Mouse (Mus musculus) midbrain, embryonic 16.5 days (tissue): ENCODE measurements around the gene Elf1. TPM values are rescaled to one million over a fixed set of nuclear protein-coding genes. Genes with fewer than 3 reads are reported as not detected.

Experiments
- ATAC-seq: fragments of 200-750 bp; cut with Nextera tagmentation; 2 replicates; pipeline ENCODE4 v1.8.0; 2017; ENCODE audit warnings: moderate TSS enrichment
- H3K27ac ChIP-seq: fragments of 300-500 bp; sonication (generic); 2 replicates; pipeline ENCODE4 v1.5.1; 2014; ENCODE audit warnings: mild to moderate bottlenecking, low read length, mixed read lengths
- H3K27me3 ChIP-seq: fragments of 300-500 bp; sonication (generic); 2 replicates; pipeline ENCODE4 v1.6.1; 2014; ENCODE audit warnings: low read depth, low read length, mixed read lengths; ENCODE audit not compliant: control insufficient read depth, insufficient read depth
- H3K36me3 ChIP-seq: fragments of 300-500 bp; sonication (generic); 2 replicates; pipeline ENCODE4 v1.6.1; 2014; ENCODE audit warnings: mild to moderate bottlenecking, low read length, moderate library complexity, mixed read lengths; ENCODE audit not compliant: control insufficient read depth, insufficient read depth
- H3K4me1 ChIP-seq: fragments of 300-500 bp; sonication (generic); 2 replicates; pipeline ENCODE4 v1.6.1; 2014; ENCODE audit warnings: mild to moderate bottlenecking, low read length, mixed read lengths; ENCODE audit not compliant: control insufficient read depth, insufficient read depth
- H3K4me2 ChIP-seq: fragments of 300-500 bp; sonication (generic); 2 replicates; pipeline ENCODE4 v1.6.1; 2014; ENCODE audit warnings: mild to moderate bottlenecking, low read length, mixed read lengths
- H3K4me3 ChIP-seq: fragments of 300-500 bp; sonication (generic); 2 replicates; pipeline ENCODE4 v1.5.1; 2014; ENCODE audit warnings: low read depth, mild to moderate bottlenecking, low read length, moderate library complexity, mixed read lengths
- H3K9ac ChIP-seq: fragments of 300-500 bp; sonication (generic); 2 replicates; pipeline ENCODE4 v1.6.1; 2014; ENCODE audit warnings: low read depth, low read length, mixed read lengths
- H3K9me3 ChIP-seq: fragments of 300-500 bp; sonication (generic); replicated peaks from 2 replicates; pipeline ENCODE4 v1.6.1; 2014; ENCODE audit warnings: mild to moderate bottlenecking, low read length, mixed read lengths; ENCODE audit not compliant: control insufficient read depth, poor library complexity, severe bottlenecking
- WGBS: fragments of 180-500 bp; shearing (Covaris S2); extraction: QIAGEN DNeasy Blood & Tissue Kit; methylation state at CpG from one replicate; pipeline ENCODE4 v1.1.7; 2014; 5-methylcytosine and 5-hydroxymethylcytosine counted together
- polyA plus RNA-seq: library from polyadenylated mRNA; unstranded; fragments of >200 nt; fragmentation: Nextera tagmentation; extraction: Ambion mirVana; gene quantifications from 2 replicates; pipeline ENCODE4 v1.2.1, GENCODE M21; 2015

The Elf1 gene
- polyA plus RNA-seq, 1 experiment from 2014 or later: 2.0 TPM

GRCm38 (mm10) chr14:79589401-79589800 is 108.4 kb downstream of the Elf1 start:
- Histone ChIP-seq H3K9ac (no peak overlapping the region), H3K4me2 (peak overlapping the region; percentile 83), H3K9me3 (no peaks in the 10 kb centered on the region), H3K27me3 (no peaks in the 10 kb centered on the region), H3K4me1 (peaks cover 19% of the 10 kb centered on the region), H3K27ac (no peak overlapping the region), H3K4me3 (no peak overlapping the region), H3K36me3 (no peaks in the 10 kb centered on the region)
- no peak for ATAC-seq
- WGBS: 91% methylated on average over 6 of the region's 6 CpGs

DNA sequence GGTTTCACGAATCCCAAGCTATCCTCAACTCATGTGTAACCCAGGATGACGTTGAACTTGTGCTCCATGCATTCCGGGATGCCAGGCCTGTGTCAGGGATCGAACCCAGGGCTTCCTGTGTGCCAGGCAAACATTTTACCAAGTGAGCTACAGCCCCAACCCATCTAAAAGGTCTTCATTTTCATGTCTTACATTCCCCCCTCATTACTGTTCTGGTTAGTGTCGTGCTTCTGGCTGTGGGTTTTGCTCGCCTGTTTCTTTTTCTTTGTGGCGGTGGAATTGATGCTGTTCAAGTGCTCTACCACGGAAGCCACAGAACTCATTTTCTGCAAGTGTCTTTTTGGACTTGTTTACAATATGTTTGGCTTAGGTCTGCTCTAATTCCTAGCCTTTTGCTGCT is 109.9 kb downstream of the Elf1 start:
- no peak overlapping the region for H3K27ac ChIP-seq
- WGBS: 94% methylated on average over 8 of the region's 8 CpGs
- peaks cover 19% of the 10 kb centered on the region for H3K4me1 ChIP-seq
- H3K4me2 ChIP-seq: no peak overlapping the region
- no peaks in the 10 kb centered on the region for H3K27me3 ChIP-seq
- no peak overlapping the region for H3K4me3 ChIP-seq
- no peaks in the 10 kb centered on the region for H3K9me3 ChIP-seq
- H3K36me3 ChIP-seq: no peaks in the 10 kb centered on the region; the same call in 1 of the 2 replicates
- ATAC-seq: no peak
- H3K9ac ChIP-seq: no peak overlapping the region

GRCm38 (mm10) chr14:79591611-79592010 is 110.6 kb downstream of the Elf1 start:
- H3K4me3 ChIP-seq: no peak overlapping the region
- 90% methylated on average over 2 of the region's 2 CpGs for WGBS

DNA sequence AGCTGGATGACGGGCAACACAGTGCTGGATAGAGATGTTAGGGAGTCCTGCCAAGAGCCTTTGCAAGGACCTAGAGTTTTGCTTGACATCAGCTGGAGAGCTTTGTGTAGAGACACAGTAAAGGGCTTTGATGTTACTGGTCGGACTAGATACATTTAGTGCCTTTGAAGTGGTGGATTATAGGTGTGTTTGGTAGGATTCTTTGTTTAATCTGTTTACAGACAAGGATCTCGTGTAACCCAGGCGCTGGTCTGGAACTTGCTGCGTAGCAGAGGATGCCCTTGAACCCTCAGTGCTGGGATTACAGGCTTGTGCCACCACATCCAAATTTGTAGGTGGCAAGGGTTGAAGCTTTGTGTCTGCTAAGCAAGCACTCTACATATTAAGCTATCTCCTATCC is 113.1 kb downstream of the Elf1 start:
- no peak overlapping the region for H3K27ac ChIP-seq
- no peaks in the 10 kb centered on the region for H3K9me3 ChIP-seq
- H3K4me3 ChIP-seq: no peak overlapping the region
- no peak overlapping the region for H3K4me2 ChIP-seq
- no peak for ATAC-seq
- H3K4me1 ChIP-seq: peaks cover 5% of the 10 kb centered on the region
- peaks cover 4% of the 10 kb centered on the region for H3K36me3 ChIP-seq
- no peaks in the 10 kb centered on the region for H3K27me3 ChIP-seq
- 82% methylated on average over 5 of the region's 5 CpGs for WGBS
- no peak overlapping the region for H3K9ac ChIP-seq

More at GRCm38 (mm10) chr14:79591611-79592010, 110.6 kb downstream of the Elf1 start:
- no peak overlapping the region for H3K9ac ChIP-seq
- peaks cover 16% of the 10 kb centered on the region for H3K4me1 ChIP-seq
- no peak overlapping the region for H3K27ac ChIP-seq
- H3K4me2 ChIP-seq: no peak overlapping the region
- H3K9me3 ChIP-seq: no peaks in the 10 kb centered on the region
- ATAC-seq: no peak
- H3K27me3 ChIP-seq: no peaks in the 10 kb centered on the region
- no peaks in the 10 kb centered on the region; the same call in 1 of the 2 replicates for H3K36me3 ChIP-seq

DNA sequence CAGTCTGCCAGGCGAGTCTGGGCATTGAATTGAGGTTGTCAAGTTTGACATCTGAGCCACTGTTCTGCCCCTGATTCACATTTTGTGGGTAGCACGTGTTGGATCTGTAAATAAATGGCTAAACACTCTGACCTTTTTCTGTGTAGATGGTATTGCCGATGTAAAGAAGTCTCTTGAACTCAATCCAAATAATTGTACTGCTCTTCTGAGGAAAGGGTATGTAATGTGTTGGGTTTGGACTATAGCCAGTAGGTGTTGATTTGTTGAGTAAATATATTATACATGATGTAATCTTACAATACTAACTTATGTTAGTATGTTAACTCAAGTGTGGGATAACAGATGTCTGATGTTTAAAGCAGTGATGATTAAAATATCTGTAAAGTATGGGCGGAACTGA is 115.6 kb downstream of the Elf1 start:
- 83% methylated on average over 4 of the region's 4 CpGs for WGBS
- no peak overlapping the region for H3K9ac ChIP-seq
- no peak overlapping the region for H3K4me3 ChIP-seq
- H3K27me3 ChIP-seq: no peaks in the 10 kb centered on the region
- peaks cover 10% of the 10 kb centered on the region for H3K36me3 ChIP-seq
- no peaks in the 10 kb centered on the region for H3K4me1 ChIP-seq
- no peak overlapping the region for H3K4me2 ChIP-seq
- no peak overlapping the region for H3K27ac ChIP-seq
- H3K9me3 ChIP-seq: no peaks in the 10 kb centered on the region
- ATAC-seq: no peak

DNA sequence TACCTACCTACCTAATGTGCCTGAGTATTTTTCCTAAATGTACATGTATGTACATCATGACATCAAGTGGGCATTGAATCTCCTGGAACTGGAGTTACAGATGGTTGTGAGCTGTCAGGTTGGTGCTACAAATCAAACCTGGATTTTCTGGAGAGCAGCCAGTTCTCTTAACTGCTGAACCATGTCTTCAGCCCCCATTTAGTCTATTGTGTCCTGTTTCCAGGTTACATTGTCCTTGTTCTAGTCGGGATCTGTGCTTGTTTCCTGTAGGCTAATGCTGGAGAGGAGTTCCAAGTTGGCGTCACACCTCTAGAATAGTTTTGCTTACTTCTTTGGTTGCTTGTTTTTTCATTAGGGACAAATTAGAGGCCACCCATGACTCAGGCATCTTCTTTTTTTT is 124.9 kb downstream of the Elf1 start:
- H3K9ac ChIP-seq: no peak overlapping the region
- no peaks in the 10 kb centered on the region for H3K4me1 ChIP-seq
- WGBS: 81% methylated on average over 2 of the region's 2 CpGs
- no peaks in the 10 kb centered on the region for H3K9me3 ChIP-seq
- ATAC-seq: no peak
- H3K4me2 ChIP-seq: no peak overlapping the region
- H3K36me3 ChIP-seq: peaks cover 38% of the 10 kb centered on the region
- H3K27me3 ChIP-seq: no peaks in the 10 kb centered on the region
- H3K27ac ChIP-seq: no peak overlapping the region
- no peak overlapping the region for H3K4me3 ChIP-seq

- Histone ChIP-seq H3K9me3 (no peaks in the 10 kb centered on the region), H3K4me2 (no peak overlapping the region), H3K4me3 (no peak overlapping the region), H3K4me1 (no peaks in the 10 kb centered on the region), H3K36me3 (peaks cover 43% of the 10 kb centered on the region), H3K9ac (no peak overlapping the region), H3K27me3 (no peaks in the 10 kb centered on the region), H3K27ac (no peak overlapping the region)
- no peak for ATAC-seq
- WGBS: 98% methylated on average over 6 of the region's 6 CpGs
Measured at GRCm38 (mm10) chr14:79606392-79606791, 125.4 kb downstream of the Elf1 start.

DNA sequence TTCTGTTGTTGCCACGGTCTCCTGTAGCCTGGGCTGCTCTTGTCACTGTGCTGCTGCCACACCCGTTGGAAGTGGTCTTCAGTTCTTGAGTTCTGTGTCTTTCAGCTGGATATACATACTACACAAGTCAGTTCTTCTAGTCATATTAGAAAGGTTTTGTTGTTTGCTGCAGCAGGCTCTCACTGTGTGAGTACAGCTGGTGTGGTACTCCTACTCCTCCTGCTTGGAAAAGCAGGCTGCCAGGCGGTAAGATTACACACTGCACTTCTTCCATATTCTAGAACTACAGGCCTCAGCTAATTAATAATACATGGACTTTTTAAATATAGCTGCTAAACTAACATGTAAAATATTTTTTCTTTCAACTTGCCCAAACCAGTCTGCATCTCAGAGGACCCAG is 125.9 kb downstream of the Elf1 start:
- H3K27ac ChIP-seq: no peak overlapping the region
- no peak for ATAC-seq
- 89% methylated on average over 3 of the region's 3 CpGs for WGBS

GRCm38 (mm10) chr14:79607352-79607751 is 126.4 kb downstream of the Elf1 start:
- H3K27ac ChIP-seq: no peak overlapping the region
- no peak for ATAC-seq
- no peak overlapping the region for H3K4me2 ChIP-seq
- H3K9me3 ChIP-seq: no peaks in the 10 kb centered on the region
- no peak overlapping the region for H3K4me3 ChIP-seq
- no peaks in the 10 kb centered on the region for H3K4me1 ChIP-seq
- no peaks in the 10 kb centered on the region for H3K27me3 ChIP-seq
- H3K9ac ChIP-seq: no peak overlapping the region
- peaks cover 41% of the 10 kb centered on the region for H3K36me3 ChIP-seq
- WGBS: 94% methylated on average over 4 of the region's 4 CpGs

More for the DNA sequence above, 125.9 kb downstream of the Elf1 start:
- no peak overlapping the region for H3K4me3 ChIP-seq
- H3K4me2 ChIP-seq: no peak overlapping the region
- no peak overlapping the region for H3K9ac ChIP-seq
- H3K27me3 ChIP-seq: no peaks in the 10 kb centered on the region
- H3K9me3 ChIP-seq: no peaks in the 10 kb centered on the region
- peaks cover 41% of the 10 kb centered on the region for H3K36me3 ChIP-seq
- no peaks in the 10 kb centered on the region for H3K4me1 ChIP-seq
